Mouse (Mus musculus): ENCODE results near the gene Dpep2nb.

DNA sequence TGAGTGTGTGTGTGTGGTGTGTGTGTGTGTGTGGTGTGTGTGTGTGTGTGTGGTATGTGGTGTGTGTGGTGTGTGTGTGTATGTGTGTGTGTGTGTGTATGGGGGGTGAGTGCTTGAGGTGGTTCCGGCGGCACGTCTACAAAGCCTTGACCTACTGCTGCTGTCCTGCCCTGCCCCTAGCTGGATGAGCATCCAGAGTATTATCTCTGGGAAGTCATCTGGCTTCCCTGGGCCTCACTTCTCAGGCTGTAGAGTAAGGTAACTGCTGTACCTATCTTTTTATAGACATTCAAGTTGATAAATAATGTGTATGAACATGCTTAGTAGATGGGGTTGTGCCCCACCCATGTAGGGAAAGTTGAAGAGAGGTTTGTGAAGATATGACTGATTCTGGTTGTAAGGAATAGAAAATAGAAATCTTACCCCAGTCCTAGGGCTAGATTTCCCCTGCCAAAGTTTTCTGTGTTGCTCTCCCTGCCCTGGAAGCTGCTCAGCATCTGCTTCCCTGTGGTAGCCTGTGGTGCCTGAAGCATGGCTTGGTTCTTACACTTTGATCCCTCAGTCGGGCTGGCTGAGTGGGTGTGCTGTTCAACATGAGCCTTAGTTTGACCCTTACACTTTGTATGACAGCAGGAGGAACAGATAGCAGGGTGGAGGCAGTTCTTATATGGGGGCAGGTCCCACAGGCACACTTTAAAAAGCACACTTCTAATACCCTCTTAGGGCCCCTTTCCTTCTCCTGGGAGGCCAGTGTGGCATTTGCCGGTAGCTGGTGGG lies 42.3 kb upstream of the Dpep2nb start:
- no peak for TF ChIP-seq CTCF (IDR thresholded peaks at IDR 0.05; ENCODE audit: borderline replicate concordance, insufficient read depth, low read depth, low read length)
- no peak for TF ChIP-seq POLR2A (IDR thresholded peaks at IDR 0.05; ENCODE audit: borderline replicate concordance, insufficient read depth, low read length)

Measured in cerebellum, adult 2 months (tissue).